Mouse (Mus musculus): ENCODE results near the gene Smarcd3.
A peak's percentile ranks its signal among the peaks of the same experiment; 100 is the strongest.

Gene Smarcd3

GRCm38 (mm10) chr5:24623986-24624821 lies at the start of gene Smarcd3:
TSS of gene Smarcd3 (minus strand) at chr5:24624411.
- DNase-seq = no peak

- DNase-seq = peak; percentile 16
Observed at GRCm38 (mm10) chr5:24661457-24661856, 37.2 kb upstream of the Smarcd3 start.

- DNase-seq = peak; percentile 16
Observed at GRCm38 (mm10) chr5:24659708-24660423, 35.7 kb upstream of the Smarcd3 start.

GRCm38 (mm10) chr5:24657113-24657512 lies 32.9 kb upstream of the Smarcd3 start:
- no peak for DNase-seq

GRCm38 (mm10) chr5:24654491-24654890 lies 30.3 kb upstream of the Smarcd3 start:
- no peak for DNase-seq

- no peak for DNase-seq
Observed at GRCm38 (mm10) chr5:24652780-24653179, 28.6 kb upstream of the Smarcd3 start.

GRCm38 (mm10) chr5:24651768-24652752 lies 27.8 kb upstream of the Smarcd3 start:
- DNase-seq = peak; percentile 83

GRCm38 (mm10) chr5:24651356-24651755 lies 27.1 kb upstream of the Smarcd3 start:
- DNase-seq = no peak

- DNase-seq = no peak
Observed at GRCm38 (mm10) chr5:24649701-24650100, 25.5 kb upstream of the Smarcd3 start.

GRCm38 (mm10) chr5:24649231-24649630 lies 25.0 kb upstream of the Smarcd3 start:
- no peak for DNase-seq

- no peak for DNase-seq
Observed at GRCm38 (mm10) chr5:24645454-24645853, 21.2 kb upstream of the Smarcd3 start.

GRCm38 (mm10) chr5:24639081-24639480 lies 14.9 kb upstream of the Smarcd3 start:
- no peak for DNase-seq

- no peak for DNase-seq
Observed at GRCm38 (mm10) chr5:24638131-24638530, 13.9 kb upstream of the Smarcd3 start.

GRCm38 (mm10) chr5:24636987-24637386 lies 12.8 kb upstream of the Smarcd3 start:
- DNase-seq = no peak

- DNase-seq = no peak
Observed at GRCm38 (mm10) chr5:24635526-24636141, 11.4 kb upstream of the Smarcd3 start.

- no peak for DNase-seq
Observed at GRCm38 (mm10) chr5:24635093-24635492, 10.9 kb upstream of the Smarcd3 start.

- no peak for DNase-seq
Observed at GRCm38 (mm10) chr5:24629712-24630111, 5.5 kb upstream of the Smarcd3 start.

- no peak for DNase-seq
Observed at GRCm38 (mm10) chr5:24624822-24625120, 560 bp upstream of the Smarcd3 start.

- no peak for DNase-seq
Observed at GRCm38 (mm10) chr5:24623041-24623985, 898 bp downstream of the Smarcd3 start.

- DNase-seq = no peak
Observed at GRCm38 (mm10) chr5:24622386-24623040, 1.7 kb downstream of the Smarcd3 start.

GRCm38 (mm10) chr5:24620626-24621025 lies 3.6 kb downstream of the Smarcd3 start:
- DNase-seq = no peak
